Comparison of ENCODE assay signal across 7 mouse cellular contexts in genomic region chr16:92057456-92057851, GRCm38 (mm10). TPM values are rescaled to one million over a fixed set of nuclear protein-coding genes. Genes with fewer than 3 reads are reported as not detected.
DNase-seq lines count a peak whose midpoint lies in the region; ATAC-seq lines count a peak whose summit lies in the region.

No protein-coding gene starts in this region.

- H3K27me3 ChIP-seq in lung, embryonic 15.5 days: peaks cover 7% of the 10 kb centered on the region; the same call in 1 of the 2 replicates
- no peaks in the 10 kb centered on the region for H3K27me3 ChIP-seq in embryonic facial prominence, embryonic 13.5 days
- H3K27me3 ChIP-seq in hindbrain, embryonic 10.5 days (ENCODE audit: insufficient read depth, poor library complexity, severe bottlenecking): no peaks in the 10 kb centered on the region
- peaks cover 2% of the 10 kb centered on the region; the same call in 1 of the 2 replicates for H3K27me3 ChIP-seq in midbrain, embryonic 13.5 days

- 0 out of 2 replicates have a peak, but pooled peaks have one; percentile 1 for ATAC-seq in lung, embryonic 15.5 days (ENCODE audit: borderline replicate concordance, extremely low read depth, low FRiP score, low TSS enrichment)
- no peak for ATAC-seq in embryonic facial prominence, embryonic 13.5 days (ENCODE audit: insufficient number of reproducible peaks, insufficient read depth, low FRiP score, low TSS enrichment, low read depth)
- ATAC-seq in midbrain, embryonic 13.5 days: peak; percentile 68
- ATAC-seq in granulocyte monocyte progenitor cell, adult 5-6 weeks (replicated peaks; ENCODE audit: poor library complexity, severe bottlenecking): no peak

- peak overlapping the region; percentile 59; the same call in 1 of the 2 replicates for H3K27ac ChIP-seq in lung, embryonic 15.5 days
- H3K27ac ChIP-seq in embryonic facial prominence, embryonic 13.5 days: peak overlapping the region; percentile 86
- peak overlapping the region; percentile 97 for H3K27ac ChIP-seq in hindbrain, embryonic 10.5 days
- H3K27ac ChIP-seq in midbrain, embryonic 13.5 days: peak overlapping the region; percentile 84

- H3K4me1 ChIP-seq in lung, embryonic 15.5 days: peaks cover 22% of the 10 kb centered on the region
- H3K4me1 ChIP-seq in embryonic facial prominence, embryonic 13.5 days: peaks cover 21% of the 10 kb centered on the region
- peaks cover 35% of the 10 kb centered on the region for H3K4me1 ChIP-seq in hindbrain, embryonic 10.5 days (replicated peaks)
- peaks cover 37% of the 10 kb centered on the region for H3K4me1 ChIP-seq in midbrain, embryonic 13.5 days (replicated peaks)

- WGBS in lung, embryonic 15.5 days: 2% methylated on average over 11 of the region's 11 CpGs
- 3% methylated on average over 11 of the region's 11 CpGs for WGBS in embryonic facial prominence, embryonic 13.5 days
- 8% methylated on average over 11 of the region's 11 CpGs for WGBS in hindbrain, embryonic 10.5 days
- 4% methylated on average over 11 of the region's 11 CpGs for WGBS in midbrain, embryonic 13.5 days

- peaks cover 7% of the 10 kb centered on the region for H3K9me3 ChIP-seq in lung, embryonic 15.5 days
- peaks cover 10% of the 10 kb centered on the region; the same call in 1 of the 2 replicates for H3K9me3 ChIP-seq in embryonic facial prominence, embryonic 13.5 days
- peaks cover 12% of the 10 kb centered on the region for H3K9me3 ChIP-seq in hindbrain, embryonic 10.5 days
- peaks cover 10% of the 10 kb centered on the region; the same call in 1 of the 2 replicates for H3K9me3 ChIP-seq in midbrain, embryonic 13.5 days

- peak overlapping the region; percentile 97 for H3K4me2 ChIP-seq in lung, embryonic 15.5 days
- peak overlapping the region; percentile 80 for H3K4me2 ChIP-seq in embryonic facial prominence, embryonic 13.5 days
- H3K4me2 ChIP-seq in midbrain, embryonic 13.5 days (replicated peaks): peak overlapping the region; percentile 84

- no peak for DNase-seq in lung, postnatal 4 days
- no peak for DNase-seq in hindbrain, embryonic 10.5 days (ENCODE audit: low spot score)
- no peak for DNase-seq in spleen, postnatal 14 days (ENCODE audit: low spot score in 2 of 2)

- peaks cover 7% of the 10 kb centered on the region; the same call in 1 of the 2 replicates for H3K36me3 ChIP-seq in lung, embryonic 15.5 days
- peaks cover 17% of the 10 kb centered on the region for H3K36me3 ChIP-seq in embryonic facial prominence, embryonic 13.5 days
- H3K36me3 ChIP-seq in hindbrain, embryonic 10.5 days: peaks cover 32% of the 10 kb centered on the region
- H3K36me3 ChIP-seq in midbrain, embryonic 13.5 days: peaks cover 11% of the 10 kb centered on the region

- H3K4me3 ChIP-seq in lung, embryonic 15.5 days: peak overlapping the region; percentile 91
- H3K4me3 ChIP-seq in embryonic facial prominence, embryonic 13.5 days: peak overlapping the region; percentile 88
- H3K4me3 ChIP-seq in hindbrain, embryonic 10.5 days: peak overlapping the region; percentile 91
- peak overlapping the region; percentile 82 for H3K4me3 ChIP-seq in midbrain, embryonic 13.5 days (replicated peaks)

- peak overlapping the region; percentile 77 for H3K9ac ChIP-seq in lung, embryonic 15.5 days
- peak overlapping the region; percentile 83 for H3K9ac ChIP-seq in embryonic facial prominence, embryonic 13.5 days
- peak overlapping the region; percentile 88 for H3K9ac ChIP-seq in midbrain, embryonic 13.5 days (replicated peaks)

RNA-seq across cellular contexts. Expression of gene Mrps6, which starts 0.6 kb away (rescaled TPM):
- polyA plus RNA-seq in lung, embryonic 15.5 days (2015; fragmentation: Nextera tagmentation; extraction: Ambion mirVana): 69.2 and 75.6 TPM in 2 replicates
- 98.3 and 111 TPM in 2 replicates for polyA plus RNA-seq in embryonic facial prominence, embryonic 13.5 days (2015; fragmentation: Nextera tagmentation; extraction: Ambion mirVana)
- 139 and 143 TPM in 2 replicates for polyA plus RNA-seq in hindbrain, embryonic 10.5 days (2016; fragmentation: Nextera tagmentation; extraction: Ambion mirVana)
- polyA plus RNA-seq in midbrain, embryonic 13.5 days (2015; fragmentation: Nextera tagmentation; extraction: Ambion mirVana): 149 and 153 TPM in 2 replicates
- total RNA-seq in granulocyte monocyte progenitor cell, adult 5-6 weeks (2014; fragmentation: Nextera tagmentation): 32.7 and 41.0 TPM in 2 replicates
- 14.4 and 15.5 TPM in 2 replicates for total RNA-seq in granulocyte monocyte progenitor cell, adult 5-6 weeks (2017)

RNA-seq across cellular contexts. Expression of gene Gm49711, which starts 0.7 kb away (rescaled TPM):
- polyA plus RNA-seq in lung, embryonic 15.5 days (2015; fragmentation: Nextera tagmentation; extraction: Ambion mirVana): not detected in 2 replicates
- 0.25 and 0.63 TPM in 2 replicates for polyA plus RNA-seq in embryonic facial prominence, embryonic 13.5 days (2015; fragmentation: Nextera tagmentation; extraction: Ambion mirVana)
- 0.24 TPM in 1 of 2 replicates, not detected in the other for polyA plus RNA-seq in hindbrain, embryonic 10.5 days (2016; fragmentation: Nextera tagmentation; extraction: Ambion mirVana)
- polyA plus RNA-seq in midbrain, embryonic 13.5 days (2015; fragmentation: Nextera tagmentation; extraction: Ambion mirVana): 0.49 and 0.54 TPM in 2 replicates
- not detected in 2 replicates for total RNA-seq in granulocyte monocyte progenitor cell, adult 5-6 weeks (2014; fragmentation: Nextera tagmentation)
- not detected in 2 replicates for total RNA-seq in granulocyte monocyte progenitor cell, adult 5-6 weeks (2017)

RNA-seq across cellular contexts. Expression of gene Slc5a3, which starts 0.7 kb away (rescaled TPM):
- 4.0 and 4.1 TPM in 2 replicates for polyA plus RNA-seq in lung, embryonic 15.5 days (2015; fragmentation: Nextera tagmentation; extraction: Ambion mirVana)
- polyA plus RNA-seq in embryonic facial prominence, embryonic 13.5 days (2015; fragmentation: Nextera tagmentation; extraction: Ambion mirVana): 7.8 and 8.9 TPM in 2 replicates
- polyA plus RNA-seq in hindbrain, embryonic 10.5 days (2016; fragmentation: Nextera tagmentation; extraction: Ambion mirVana): 9.8 and 11.3 TPM in 2 replicates
- polyA plus RNA-seq in midbrain, embryonic 13.5 days (2015; fragmentation: Nextera tagmentation; extraction: Ambion mirVana): 16.3 and 16.8 TPM in 2 replicates
- total RNA-seq in granulocyte monocyte progenitor cell, adult 5-6 weeks (2014; fragmentation: Nextera tagmentation): 5.1 and 5.3 TPM in 2 replicates
- total RNA-seq in granulocyte monocyte progenitor cell, adult 5-6 weeks (2017): 3.3 and 4.1 TPM in 2 replicates

Comparison
In these comparisons a context has a peak if more than half of its experiments do, and no peak if none do; other contexts are left out.
1. ATAC-seq: peak in lung, embryonic 15.5 days (single experiment) and midbrain, embryonic 13.5 days (single experiment); none in embryonic facial prominence, embryonic 13.5 days (single experiment) and granulocyte monocyte progenitor cell, adult 5-6 weeks (single experiment).
2. Peak in every context shown above with its lines, with median percentiles within 50 percentile points of each other: H3K27ac ChIP-seq, H3K4me2 ChIP-seq, H3K4me3 ChIP-seq and H3K9ac ChIP-seq.